Mouse (Mus musculus) intestine, embryonic 15.5 days (tissue): Measurements from ENCODE around the gene Krt32. TPM values are rescaled to one million over a fixed set of nuclear protein-coding genes. Genes with fewer than 3 reads are reported as not detected.

Experiments used
- ATAC-seq: fragments of 200-750 bp; cut with Nextera tagmentation; 2 replicates; pipeline ENCODE4 v1.8.0; 2017; ENCODE audit warnings: moderate TSS enrichment, moderate library complexity
- H3K27ac ChIP-seq: fragments of 300-500 bp; sonication (generic); 2 replicates; pipeline ENCODE4 v1.5.1; 2015; ENCODE audit warnings: mild to moderate bottlenecking, inconsistent platforms
- H3K27me3 ChIP-seq: fragments of 300-500 bp; sonication (generic); replicated peaks from 2 replicates; pipeline ENCODE4 v1.6.1; 2015; ENCODE audit warnings: inconsistent platforms
- H3K36me3 ChIP-seq: fragments of 300-500 bp; sonication (generic); 2 replicates; pipeline ENCODE4 v1.6.1; 2015; ENCODE audit warnings: inconsistent platforms
- H3K4me1 ChIP-seq: fragments of 300-500 bp; sonication (generic); replicated peaks from 2 replicates; pipeline ENCODE4 v1.6.1; 2015; ENCODE audit warnings: inconsistent platforms
- H3K4me2 ChIP-seq: fragments of 300-500 bp; sonication (generic); replicated peaks from 2 replicates; pipeline ENCODE4 v1.6.1; 2015; ENCODE audit warnings: mild to moderate bottlenecking, inconsistent platforms
- H3K4me3 ChIP-seq: fragments of 300-500 bp; sonication (generic); replicated peaks from 2 replicates; pipeline ENCODE4 v1.5.1; 2015; ENCODE audit warnings: inconsistent platforms
- H3K9ac ChIP-seq: fragments of 300-500 bp; sonication (generic); 2 replicates; pipeline ENCODE4 v1.6.1; 2015; ENCODE audit warnings: inconsistent platforms
- H3K9me3 ChIP-seq: fragments of 300-500 bp; sonication (generic); 2 replicates; pipeline ENCODE4 v1.6.1; 2016; ENCODE audit warnings: inconsistent platforms
- WGBS: fragments of 180-500 bp; shearing (Covaris S2); methylation state at CpG from one replicate; pipeline ENCODE4 v1.1.7; 2015; 5-methylcytosine and 5-hydroxymethylcytosine counted together
- polyA plus RNA-seq: library from polyadenylated mRNA; unstranded; fragments of >200 nt; fragmentation: Nextera tagmentation; extraction: Ambion mirVana; gene quantifications from 2 replicates; pipeline ENCODE4 v1.2.1, GENCODE M21; 2015

Gene Krt32
- 0.11 TPM in 1 of 2 replicates, not detected in the other for polyA plus RNA-seq

DNA sequence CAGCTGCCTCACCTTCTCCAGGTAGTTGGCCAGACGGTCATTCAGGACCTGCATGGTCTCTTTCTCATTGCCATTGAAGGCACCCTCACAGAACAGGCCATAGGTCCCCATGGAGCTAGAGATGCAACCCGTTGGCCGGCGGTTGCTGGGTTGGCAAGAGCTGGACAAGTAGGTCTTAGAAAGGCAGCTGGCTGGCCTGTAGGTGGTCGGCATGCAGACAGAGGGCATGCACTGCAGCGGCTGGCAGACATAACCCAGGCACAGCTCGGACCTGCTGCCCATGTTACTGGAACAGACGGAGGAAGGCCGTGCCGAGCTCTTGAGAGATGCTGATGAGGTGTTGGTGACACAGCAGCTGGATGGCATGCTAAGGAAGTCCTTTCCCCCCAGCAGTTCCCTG is at the start of gene Krt32:
Krt32 (minus strand) TSS at position 366 of the 400 bp plus-strand sequence.
- 92% methylated on average over 10 of the region's 10 CpGs for WGBS
- Histone ChIP-seq H3K36me3 (no peaks in the 10 kb centered on the region), H3K27me3 (no peaks in the 10 kb centered on the region), H3K4me3 (no peak within 1 kb of the TSS), H3K4me1 (no peaks in the 10 kb centered on the region; the same call in 1 of the 2 replicates), H3K27ac (no peak within 1 kb of the TSS), H3K4me2 (no peak within 1 kb of the TSS), H3K9me3 (no peaks in the 10 kb centered on the region), H3K9ac (no peak within 1 kb of the TSS)
- ATAC-seq: no peak

DNA sequence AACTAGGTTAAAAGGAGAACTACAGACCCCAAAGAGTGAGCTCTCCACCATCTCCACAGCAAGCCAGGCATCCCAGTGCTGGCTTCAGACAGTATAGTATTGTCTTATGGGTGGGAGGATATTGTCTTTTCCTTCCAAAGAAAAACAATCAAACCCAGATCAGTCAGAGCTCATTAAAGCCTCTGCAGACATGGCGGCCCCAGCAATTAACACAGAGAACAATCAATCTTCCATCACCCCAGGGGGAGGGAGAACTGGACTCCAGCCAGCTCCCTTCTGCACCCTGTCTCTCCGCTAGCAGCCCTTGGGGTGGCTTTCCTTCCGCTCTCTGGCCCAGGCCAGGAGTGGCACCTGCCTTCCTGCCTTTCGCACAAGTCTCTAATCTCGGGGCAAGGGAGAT is 49.7 kb upstream of the Krt32 start:
- no peaks in the 10 kb centered on the region for H3K27me3 ChIP-seq

DNA sequence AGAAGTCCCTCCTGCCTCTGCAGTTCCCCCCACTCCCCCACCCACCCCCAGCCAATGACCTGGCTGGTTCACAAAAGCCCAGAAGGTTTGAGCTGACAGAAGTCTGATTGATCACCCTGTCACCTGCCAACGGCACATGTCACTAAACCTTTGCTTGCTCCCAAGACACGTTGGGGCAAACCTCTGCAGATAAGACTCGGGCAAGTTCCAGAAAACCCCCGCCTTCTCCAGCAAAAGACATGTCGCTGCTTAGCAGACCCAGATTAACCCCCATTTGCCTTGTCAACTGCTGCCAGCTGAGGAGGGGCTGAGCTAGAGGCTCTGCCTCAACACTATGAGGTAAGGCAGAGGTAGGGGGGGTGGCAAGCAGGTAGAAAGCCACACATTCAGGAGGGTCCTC is 48.5 kb upstream of the Krt32 start:
- no peaks in the 10 kb centered on the region for H3K9me3 ChIP-seq
- no peak for ATAC-seq
- no peak overlapping the region for H3K27ac ChIP-seq
- peaks cover 31% of the 10 kb centered on the region for H3K4me1 ChIP-seq
- no peaks in the 10 kb centered on the region for H3K36me3 ChIP-seq
- H3K27me3 ChIP-seq: no peaks in the 10 kb centered on the region
- no peak overlapping the region for H3K9ac ChIP-seq
- no peak overlapping the region for H3K4me3 ChIP-seq
- WGBS: 16% methylated on average over 5 of the region's 5 CpGs
- H3K4me2 ChIP-seq: no peak overlapping the region

More for the DNA sequence above, 49.7 kb upstream of the Krt32 start:
- Histone ChIP-seq H3K4me3 (no peak overlapping the region), H3K36me3 (no peaks in the 10 kb centered on the region), H3K9me3 (no peaks in the 10 kb centered on the region), H3K4me1 (peaks cover 31% of the 10 kb centered on the region), H3K9ac (no peak overlapping the region), H3K27ac (peak overlapping the region; percentile 58), H3K4me2 (no peak overlapping the region)
- ATAC-seq: peak; percentile 34
- WGBS: 38% methylated on average over 5 of the region's 5 CpGs

DNA sequence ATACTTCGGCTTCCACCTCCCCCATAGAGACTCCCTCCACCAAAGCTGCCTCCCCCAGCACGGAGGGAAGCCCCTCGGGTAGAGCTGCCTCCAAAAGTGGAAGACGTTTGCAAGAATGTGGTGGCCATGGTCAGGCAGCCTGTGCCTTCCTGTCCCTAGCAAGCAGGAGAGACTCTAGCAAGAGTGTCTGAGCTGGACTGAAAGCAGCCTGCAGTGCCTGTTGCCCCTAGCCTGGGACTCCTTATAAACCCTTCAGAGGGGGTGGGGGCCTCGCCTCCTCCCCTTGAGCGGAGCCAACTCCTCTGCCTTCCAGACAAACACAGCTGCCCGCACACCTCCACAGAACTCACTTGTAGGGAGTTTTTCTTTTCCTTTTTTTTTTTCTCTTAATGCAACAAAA is 47.7 kb upstream of the Krt32 start, which contains the start of gene Krt15:
Krt15 (minus strand) TSS at position 198 of the 400 bp plus-strand sequence.
- no peak within 1 kb of the TSS for H3K4me2 ChIP-seq
- no peaks in the 10 kb centered on the region for H3K36me3 ChIP-seq
- H3K4me3 ChIP-seq: no peak within 1 kb of the TSS
- WGBS: 60% methylated on average over 7 of the region's 7 CpGs
- H3K27ac ChIP-seq: no peak within 1 kb of the TSS
- H3K9ac ChIP-seq: no peak within 1 kb of the TSS
- ATAC-seq: no peak
- peaks cover 26% of the 10 kb centered on the region for H3K4me1 ChIP-seq
- H3K9me3 ChIP-seq: no peaks in the 10 kb centered on the region
- no peaks in the 10 kb centered on the region; the same call in 1 of the 2 replicates for H3K27me3 ChIP-seq

DNA sequence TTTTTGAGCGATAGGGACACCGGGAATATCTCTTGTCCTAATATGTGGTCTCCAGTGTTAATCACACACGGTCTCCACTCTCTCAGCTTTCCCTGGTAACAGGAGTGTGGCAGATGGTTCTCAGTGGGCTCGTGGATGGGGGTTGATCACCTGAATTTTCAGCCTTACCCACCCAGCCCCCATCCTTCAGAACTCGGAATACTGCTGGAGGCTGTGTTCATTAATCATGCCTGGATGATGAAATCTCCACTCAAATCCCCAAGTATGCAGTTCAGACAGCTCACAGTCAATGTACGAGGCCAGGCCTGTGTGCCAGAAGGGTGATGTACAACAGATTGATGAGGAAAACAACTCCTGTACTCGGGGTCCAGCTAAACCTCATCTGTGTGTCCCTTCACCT is 36.9 kb upstream of the Krt32 start:
- no peaks in the 10 kb centered on the region for H3K9me3 ChIP-seq
- no peak overlapping the region for H3K27ac ChIP-seq
- H3K36me3 ChIP-seq: no peaks in the 10 kb centered on the region
- no peak overlapping the region for H3K4me3 ChIP-seq
- no peaks in the 10 kb centered on the region for H3K4me1 ChIP-seq
- no peak overlapping the region for H3K4me2 ChIP-seq
- H3K9ac ChIP-seq: no peak overlapping the region
- 69% methylated on average over 7 of the region's 7 CpGs for WGBS
- H3K27me3 ChIP-seq: no peaks in the 10 kb centered on the region
- no peak for ATAC-seq

DNA sequence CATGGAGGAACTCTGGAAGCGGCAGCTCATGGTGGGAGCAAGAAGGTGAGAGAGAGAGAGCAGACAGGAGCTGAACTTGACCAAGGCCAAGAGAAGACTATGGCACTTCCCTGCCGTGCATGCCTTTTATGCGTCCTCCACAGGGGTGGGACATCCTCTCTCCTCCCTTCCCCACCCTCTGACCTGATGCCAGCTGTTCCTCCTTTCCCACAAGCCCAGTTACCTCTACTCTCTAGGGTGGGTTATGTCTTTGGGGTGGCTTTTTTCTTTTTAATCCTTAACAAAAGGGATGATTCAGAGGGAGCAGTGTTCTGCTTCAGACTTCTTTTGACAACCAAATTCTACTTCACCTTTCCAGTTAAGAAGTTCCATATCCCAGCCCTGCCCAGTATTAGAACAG is 33.4 kb upstream of the Krt32 start, which contains the start of gene Krt13:
Krt13 (minus strand) TSS at position 101 of the 400 bp plus-strand sequence.
- H3K4me2 ChIP-seq: no peak within 1 kb of the TSS
- no peak within 1 kb of the TSS for H3K4me3 ChIP-seq
- H3K36me3 ChIP-seq: no peaks in the 10 kb centered on the region
- no peak for ATAC-seq
- H3K27ac ChIP-seq: no peak within 1 kb of the TSS
- no peaks in the 10 kb centered on the region for H3K27me3 ChIP-seq
- H3K9ac ChIP-seq: no peak within 1 kb of the TSS
- 73% methylated on average over 3 of the region's 3 CpGs for WGBS
- H3K4me1 ChIP-seq: no peaks in the 10 kb centered on the region
- no peaks in the 10 kb centered on the region for H3K9me3 ChIP-seq

DNA sequence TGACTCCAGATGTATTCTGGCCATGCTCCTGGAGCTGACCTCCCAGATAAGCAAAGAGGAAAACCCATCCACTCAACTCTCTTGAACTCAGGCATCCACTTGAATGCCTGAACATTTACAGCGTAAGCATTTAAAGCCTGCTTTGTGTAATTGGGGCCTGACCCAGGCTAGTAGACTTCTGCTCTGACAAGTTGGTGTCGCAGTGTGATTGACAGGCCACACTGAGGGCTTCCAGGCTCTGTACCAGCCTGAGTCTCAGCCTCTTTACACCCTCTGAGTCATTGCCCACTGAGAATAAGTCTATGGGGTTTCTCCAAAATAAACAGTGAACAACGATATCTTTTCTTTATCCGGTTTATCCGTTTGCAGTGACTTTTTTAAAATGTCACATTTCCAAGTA is 32.3 kb upstream of the Krt32 start:
- Histone ChIP-seq H3K9me3 (no peaks in the 10 kb centered on the region), H3K27ac (no peak overlapping the region), H3K4me1 (no peaks in the 10 kb centered on the region), H3K36me3 (no peaks in the 10 kb centered on the region), H3K4me2 (no peak overlapping the region), H3K9ac (no peak overlapping the region), H3K4me3 (no peak overlapping the region), H3K27me3 (no peaks in the 10 kb centered on the region)
- no peak for ATAC-seq
- 70% methylated on average over 5 of the region's 5 CpGs for WGBS

DNA sequence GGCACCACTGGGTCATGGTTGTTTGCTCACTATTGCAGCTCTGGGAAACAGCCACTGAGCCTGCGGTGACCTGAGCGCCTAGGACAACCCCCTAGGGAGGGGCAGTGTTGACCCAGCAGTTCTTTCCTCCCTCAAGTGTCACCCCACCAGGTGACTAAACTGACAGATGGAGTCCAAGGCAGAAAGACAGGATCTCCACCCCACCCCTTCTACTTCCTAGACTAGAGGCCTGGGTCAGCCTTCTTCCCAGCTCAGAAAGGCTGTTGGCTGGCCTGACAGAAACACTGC is 25.7 kb upstream of the Krt32 start:
- 51% methylated on average over 2 of the region's 2 CpGs for WGBS
- peak; percentile 85 for ATAC-seq

DNA sequence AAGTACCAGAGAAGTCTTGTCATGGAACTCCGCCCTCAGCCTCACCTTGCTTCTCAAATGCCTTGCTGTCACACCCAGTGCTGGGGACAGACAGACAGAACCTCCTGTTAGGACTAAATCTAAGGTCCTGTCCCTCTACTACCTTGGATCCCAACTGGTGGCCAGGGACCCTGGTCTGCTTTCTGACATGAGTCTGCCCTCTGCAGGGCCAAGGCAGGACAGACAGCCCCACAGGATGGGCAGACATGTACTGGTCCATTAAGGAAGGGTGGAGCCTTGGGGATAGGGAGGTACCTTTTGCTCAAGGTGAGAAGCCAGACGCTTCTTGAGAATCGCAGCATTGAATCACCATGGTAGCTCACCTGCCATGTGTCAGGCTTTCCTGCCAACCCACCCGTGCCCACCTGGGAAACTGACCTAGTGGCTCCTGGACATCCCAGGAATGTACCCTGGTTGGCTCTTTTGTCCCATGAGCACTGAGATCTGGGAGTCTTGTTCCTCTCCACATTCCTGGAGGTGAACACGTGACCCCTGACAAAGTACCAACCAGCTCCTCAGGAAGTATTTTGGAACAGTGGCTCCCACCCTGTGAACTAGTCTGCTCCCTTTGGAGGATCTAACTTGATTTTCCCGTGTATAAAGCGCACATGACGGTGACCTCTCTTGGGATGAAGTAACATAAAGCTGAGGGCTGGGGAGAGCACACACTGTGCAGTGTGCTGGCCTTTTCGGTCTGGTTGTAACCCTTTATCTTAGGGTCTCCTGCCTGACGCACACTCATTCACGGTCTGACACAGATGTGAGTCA is 25.1 kb upstream of the Krt32 start:
- no peak overlapping the region for H3K4me2 ChIP-seq
- WGBS: 78% methylated on average over 11 of the region's 11 CpGs
- H3K4me3 ChIP-seq: no peak overlapping the region
- no peak overlapping the region for H3K27ac ChIP-seq
- ATAC-seq: peak; percentile 25; the same call in 1 of the 2 replicates
- H3K27me3 ChIP-seq: no peaks in the 10 kb centered on the region
- H3K9me3 ChIP-seq: no peaks in the 10 kb centered on the region
- no peaks in the 10 kb centered on the region for H3K36me3 ChIP-seq
- no peaks in the 10 kb centered on the region for H3K4me1 ChIP-seq
- H3K9ac ChIP-seq: no peak overlapping the region

More for the DNA sequence above, 25.7 kb upstream of the Krt32 start:
- Histone ChIP-seq H3K4me1 (no peaks in the 10 kb centered on the region), H3K27me3 (no peaks in the 10 kb centered on the region), H3K4me2 (no peak overlapping the region), H3K9ac (no peak overlapping the region), H3K4me3 (no peak overlapping the region), H3K36me3 (no peaks in the 10 kb centered on the region), H3K9me3 (no peaks in the 10 kb centered on the region), H3K27ac (peak overlapping the region; percentile 27; the same call in 1 of the 2 replicates)

DNA sequence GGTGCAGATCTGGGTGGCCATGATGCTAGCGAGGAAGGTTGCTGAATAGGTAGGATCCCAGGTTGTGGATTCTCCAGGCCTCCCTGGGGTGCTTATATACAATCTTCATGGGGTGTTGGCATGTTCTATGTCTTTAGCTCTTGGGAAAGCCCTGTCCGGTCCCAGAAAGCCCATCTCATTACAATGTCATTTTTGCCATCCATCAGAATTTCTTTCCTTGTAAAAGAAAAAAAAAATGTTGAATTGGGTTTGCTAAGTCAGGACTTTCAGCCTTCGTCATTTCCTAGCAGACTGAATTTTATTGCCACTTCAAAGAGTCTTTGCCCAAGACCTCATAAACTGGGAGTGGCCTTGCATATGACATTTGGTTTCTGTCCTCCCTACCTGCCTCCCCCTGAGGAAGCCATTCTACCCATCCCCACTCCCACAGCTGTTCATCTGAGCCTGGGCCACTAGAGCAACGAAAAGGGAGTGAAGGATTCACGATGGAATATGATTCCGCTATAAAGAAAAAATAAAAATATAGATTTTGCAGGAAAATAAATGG is 17.6 kb upstream of the Krt32 start, which contains the start of gene Krt36:
Krt36 (minus strand) TSS at position 51 of the 547 bp plus-strand sequence.
- no peak within 1 kb of the TSS for H3K27ac ChIP-seq
- no peaks in the 10 kb centered on the region for H3K27me3 ChIP-seq
- peaks cover 11% of the 10 kb centered on the region for H3K4me1 ChIP-seq
- WGBS: 69% methylated on average over 6 of the region's 6 CpGs
- no peak within 1 kb of the TSS for H3K9ac ChIP-seq
- ATAC-seq: peak; percentile 53; the same call in 1 of the 2 replicates
- H3K4me3 ChIP-seq: no peak within 1 kb of the TSS
- H3K36me3 ChIP-seq: no peaks in the 10 kb centered on the region
- H3K9me3 ChIP-seq: no peaks in the 10 kb centered on the region
- H3K4me2 ChIP-seq: no peak within 1 kb of the TSS

DNA sequence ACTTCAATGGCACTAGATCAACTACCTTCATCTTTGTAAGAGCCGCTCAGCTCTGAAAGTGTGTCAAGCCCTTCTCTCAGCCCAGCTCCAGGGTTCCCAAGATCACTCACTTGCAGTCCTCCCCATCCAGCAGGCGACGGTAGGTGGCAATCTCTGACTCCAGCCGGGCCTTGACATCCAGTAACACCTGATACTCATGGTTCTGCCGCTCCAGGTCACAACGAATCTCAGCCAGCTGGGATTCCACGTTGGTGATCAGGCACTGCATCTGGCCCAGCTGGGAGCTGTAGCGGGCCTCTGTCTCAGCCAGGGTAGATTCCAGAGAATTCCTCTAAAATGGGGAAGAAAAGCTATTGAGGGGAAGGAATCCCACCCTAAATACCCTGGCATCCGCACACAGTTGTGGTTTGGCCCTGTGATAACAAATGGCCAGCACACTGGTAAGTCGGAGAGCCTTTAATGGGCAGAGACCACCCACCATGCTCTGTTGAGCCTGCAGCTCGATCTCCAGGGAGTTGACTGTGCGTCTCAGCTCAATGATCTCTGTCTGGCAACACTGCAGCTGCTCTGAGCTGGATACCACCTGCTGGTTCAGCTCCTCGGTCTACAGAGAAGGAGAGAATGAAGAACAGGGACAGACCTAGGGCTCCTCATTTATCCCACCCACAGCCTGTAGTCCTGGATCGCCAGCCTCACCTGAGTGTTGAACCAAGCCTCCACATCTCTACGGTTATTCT is 14.8 kb upstream of the Krt32 start:
- Histone ChIP-seq H3K4me1 (peaks cover 11% of the 10 kb centered on the region), H3K4me2 (no peak overlapping the region), H3K27me3 (no peaks in the 10 kb centered on the region), H3K4me3 (no peak overlapping the region), H3K27ac (no peak overlapping the region), H3K9ac (no peak overlapping the region), H3K36me3 (no peaks in the 10 kb centered on the region), H3K9me3 (no peaks in the 10 kb centered on the region)
- no peak for ATAC-seq
- WGBS: 63% methylated on average over 15 of the region's 15 CpGs

DNA sequence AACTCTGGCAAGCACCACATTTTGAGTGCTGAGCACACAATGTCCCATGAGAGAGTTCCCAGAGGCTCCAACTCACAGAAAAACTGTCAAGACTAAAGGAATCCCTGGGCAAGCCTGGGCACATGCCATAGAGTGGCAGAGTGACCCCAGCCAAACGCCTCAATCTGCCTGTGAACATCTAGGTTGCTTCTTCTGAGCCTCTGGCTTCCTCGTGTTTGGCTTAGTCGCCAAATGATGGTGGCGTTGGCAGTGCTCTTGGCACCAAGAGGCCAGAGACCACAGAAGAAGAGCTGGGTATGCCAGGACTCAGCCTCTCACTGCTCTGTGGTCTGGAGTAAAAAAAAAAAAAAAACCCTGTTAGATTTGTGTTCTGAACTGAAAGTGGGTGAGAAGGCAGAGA is 12.4 kb upstream of the Krt32 start:
- no peaks in the 10 kb centered on the region for H3K27me3 ChIP-seq
- peaks cover 9% of the 10 kb centered on the region for H3K4me1 ChIP-seq
- no peak overlapping the region for H3K9ac ChIP-seq
- no peak overlapping the region for H3K27ac ChIP-seq
- no peak for ATAC-seq
- H3K9me3 ChIP-seq: no peaks in the 10 kb centered on the region
- no peaks in the 10 kb centered on the region for H3K36me3 ChIP-seq
- no peak overlapping the region for H3K4me2 ChIP-seq
- WGBS: 90% methylated on average over 4 of the region's 4 CpGs
- no peak overlapping the region for H3K4me3 ChIP-seq
